21 mouse cellular contexts compared by ENCODE assay signal in the genomic region with DNA sequence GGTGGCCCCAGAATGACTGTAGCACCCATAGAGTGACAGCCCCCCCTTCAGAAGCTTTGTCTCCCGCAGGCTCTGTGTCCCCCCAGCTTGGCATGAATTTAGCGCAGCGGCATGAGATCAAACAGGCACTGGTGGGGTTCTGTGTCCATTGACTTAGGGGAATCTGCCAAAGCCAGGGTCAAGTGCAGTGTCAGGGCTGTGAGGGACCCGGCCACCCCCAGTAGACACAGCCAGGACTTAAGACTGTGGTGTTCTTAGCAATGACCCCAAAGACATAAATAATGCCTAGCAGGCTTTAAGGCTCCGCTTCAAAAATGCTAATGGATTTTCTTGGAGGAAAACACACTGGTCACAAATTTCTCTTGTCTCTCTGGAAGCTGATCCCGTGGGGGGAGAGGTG.
DNase-seq lines count a peak whose midpoint lies in the region; ATAC-seq lines count a peak whose summit lies in the region.
"Had no signal": no experiment of that assay in that cellular context is flagged by ENCODE, and none has a peak within 500 bp of the region (broad histone marks: within the 10 kb centered on the region; RNA-seq: fewer than 3 reads in every experiment).

No protein-coding gene starts in this region.

- H3K36me3 ChIP-seq in midbrain, embryonic 10.5 days, result peaks cover 76% of the 10 kb centered on the region
- no peaks in the 10 kb centered on the region for H3K36me3 ChIP-seq in midbrain, embryonic 11.5 days (ENCODE audit: control insufficient read depth, insufficient read depth, low read length)
- no peaks in the 10 kb centered on the region for H3K36me3 ChIP-seq in neural tube, embryonic 15.5 days
- H3K36me3 ChIP-seq: embryonic facial prominence, embryonic 12.5 days; forebrain, embryonic 15.5 days; stomach, embryonic 15.5 days had no signal

- peak; percentile 28 for DNase-seq in embryo, embryonic 11 days
- DNase-seq in embryo, embryonic 9.5 days (ENCODE audit: extremely low spot score), result no peak
- no peak for DNase-seq in midbrain, embryonic 10.5 days (ENCODE audit: low spot score)
- no peak for DNase-seq in midbrain, embryonic 11.5 days (ENCODE audit: low spot score, missing footprints)
- peak; percentile 81 for DNase-seq in kidney, postnatal 10 days
- no peak for DNase-seq in gastrocnemius, postnatal 36 days
- DNase-seq: cerebellum, adult 8-10 months; lung, postnatal 36 days; right cerebral cortex, postnatal 14 days; thymus, postnatal 14 days had no signal

- 71% methylated on average over 6 of the region's 6 CpGs for WGBS in midbrain, embryonic 10.5 days
- 51% methylated on average over 6 of the region's 6 CpGs for WGBS in midbrain, embryonic 11.5 days
- WGBS in neural tube, embryonic 15.5 days, result 16% methylated on average over 6 of the region's 6 CpGs

- peak overlapping the region; percentile 58 for H3K27ac ChIP-seq in midbrain, embryonic 10.5 days (replicated peaks)
- H3K27ac ChIP-seq in midbrain, embryonic 11.5 days (ENCODE audit: low read depth, low read length), result no peak overlapping the region
- H3K27ac ChIP-seq in neural tube, embryonic 15.5 days (replicated peaks), result no peak overlapping the region
- H3K27ac ChIP-seq: embryonic facial prominence, embryonic 12.5 days; forebrain, embryonic 15.5 days; heart, embryonic 10.5 days; liver, embryonic 14.5 days; stomach, embryonic 15.5 days had no signal

- H3K27me3 ChIP-seq in midbrain, embryonic 10.5 days (ENCODE audit: low read depth, poor library complexity, severe bottlenecking), result peaks cover 39% of the 10 kb centered on the region
- no peaks in the 10 kb centered on the region for H3K27me3 ChIP-seq in midbrain, embryonic 11.5 days (ENCODE audit: control insufficient read depth, insufficient read depth, low read length)
- H3K27me3 ChIP-seq in neural tube, embryonic 15.5 days (replicated peaks), result no peaks in the 10 kb centered on the region
- H3K27me3 ChIP-seq: forebrain, embryonic 15.5 days; Patski; stomach, embryonic 15.5 days had no signal

- H3K9ac ChIP-seq in midbrain, embryonic 11.5 days (ENCODE audit: low read length), result no peak overlapping the region
- H3K9ac ChIP-seq in neural tube, embryonic 15.5 days (replicated peaks), result no peak overlapping the region
- H3K9ac ChIP-seq: embryonic facial prominence, embryonic 12.5 days; forebrain, embryonic 15.5 days; liver, embryonic 14.5 days; stomach, embryonic 15.5 days had no signal

- H3K9me3 ChIP-seq in midbrain, embryonic 10.5 days (replicated peaks), result no peaks in the 10 kb centered on the region; the same call in 1 of the 2 replicates
- no peaks in the 10 kb centered on the region for H3K9me3 ChIP-seq in midbrain, embryonic 11.5 days (ENCODE audit: control insufficient read depth, low read length)
- H3K9me3 ChIP-seq in neural tube, embryonic 15.5 days (replicated peaks), result no peaks in the 10 kb centered on the region
- H3K9me3 ChIP-seq: embryonic facial prominence, embryonic 12.5 days; forebrain, embryonic 15.5 days; heart, embryonic 10.5 days; stomach, embryonic 15.5 days had no signal

- H3K4me3 ChIP-seq in midbrain, embryonic 10.5 days, result no peak overlapping the region
- H3K4me3 ChIP-seq in midbrain, embryonic 11.5 days (ENCODE audit: low read depth, low read length), result no peak overlapping the region
- no peak overlapping the region for H3K4me3 ChIP-seq in neural tube, embryonic 15.5 days (replicated peaks)
- H3K4me3 ChIP-seq: embryonic facial prominence, embryonic 12.5 days; erythroblast, embryonic 14.5 days; forebrain, embryonic 15.5 days; heart, embryonic 10.5 days; stomach, embryonic 15.5 days had no signal

- peaks cover 31% of the 10 kb centered on the region for H3K4me1 ChIP-seq in midbrain, embryonic 10.5 days
- H3K4me1 ChIP-seq in midbrain, embryonic 11.5 days (ENCODE audit: control insufficient read depth, insufficient read depth, low read length), result peaks cover 5% of the 10 kb centered on the region
- H3K4me1 ChIP-seq in neural tube, embryonic 15.5 days, result peaks cover 8% of the 10 kb centered on the region; the same call in 1 of the 2 replicates
- H3K4me1 ChIP-seq: embryonic facial prominence, embryonic 12.5 days; forebrain, embryonic 15.5 days had no signal

- intact Hi-C loops in gastrocnemius, postnatal 36 days (cut with DNase I), result no loop called here

- H3K4me2 ChIP-seq in midbrain, embryonic 11.5 days, result no peak overlapping the region
- no peak overlapping the region for H3K4me2 ChIP-seq in neural tube, embryonic 15.5 days
- H3K4me2 ChIP-seq: embryonic facial prominence, embryonic 12.5 days; forebrain, embryonic 15.5 days; stomach, embryonic 15.5 days had no signal

- no peak for ATAC-seq in midbrain, embryonic 11.5 days (ENCODE audit: low FRiP score)
- ATAC-seq in neural tube, embryonic 15.5 days (ENCODE audit: low FRiP score), result peak; percentile 43; the same call in 1 of the 2 replicates
- ATAC-seq in frontal cortex, adult (ENCODE audit: low TSS enrichment), result no peak
- ATAC-seq: activated CD4-positive, CD25-positive, alpha-beta regulatory T cell, adult 4 months; CD4-positive, CD25-positive, alpha-beta regulatory T cell, adult 4 months; forebrain, embryonic 15.5 days; Patski had no signal

Comparison
In these comparisons a context has a peak if more than half of its experiments do, and no peak if none do; other contexts are left out.
1. DNase-seq: peak in embryo, embryonic 11 days (single experiment) and kidney, postnatal 10 days (single experiment); none in embryo, embryonic 9.5 days (single experiment), midbrain, embryonic 10.5 days (single experiment), midbrain, embryonic 11.5 days (single experiment) and gastrocnemius, postnatal 36 days (0 of 2).